Mouse (Mus musculus): ENCODE results near the gene Gm17617. TPM values are rescaled to one million over a fixed set of nuclear protein-coding genes. Genes with fewer than 3 reads are reported as not detected.

Gene Gm17617
- polyA plus RNA-seq, 1 experiment from 2014 or later, result not detected

- 0 out of 2 replicates have a peak, but pooled peaks cover 3% of the 10 kb centered on the region for H3K9me3 ChIP-seq (replicated peaks)
- no peak overlapping the region for H3K4me2 ChIP-seq
- H3K36me3 ChIP-seq (ENCODE audit: poor library complexity, severe bottlenecking), result no peaks in the 10 kb centered on the region
- H3K27ac ChIP-seq, result 0 out of 2 replicates have a peak overlapping the region, but pooled peaks have one; percentile 25
- no peaks in the 10 kb centered on the region for H3K27me3 ChIP-seq
- no peak overlapping the region for H3K4me3 ChIP-seq
- H3K9ac ChIP-seq, result no peak overlapping the region
- 97% methylated on average over 5 of the region's 5 CpGs for WGBS
- no peak for ATAC-seq
- peaks cover 26% of the 10 kb centered on the region for H3K4me1 ChIP-seq
Measured at GRCm38 (mm10) chr13:55168255-55168654, 34.9 kb upstream of the Gm17617 start.

DNA sequence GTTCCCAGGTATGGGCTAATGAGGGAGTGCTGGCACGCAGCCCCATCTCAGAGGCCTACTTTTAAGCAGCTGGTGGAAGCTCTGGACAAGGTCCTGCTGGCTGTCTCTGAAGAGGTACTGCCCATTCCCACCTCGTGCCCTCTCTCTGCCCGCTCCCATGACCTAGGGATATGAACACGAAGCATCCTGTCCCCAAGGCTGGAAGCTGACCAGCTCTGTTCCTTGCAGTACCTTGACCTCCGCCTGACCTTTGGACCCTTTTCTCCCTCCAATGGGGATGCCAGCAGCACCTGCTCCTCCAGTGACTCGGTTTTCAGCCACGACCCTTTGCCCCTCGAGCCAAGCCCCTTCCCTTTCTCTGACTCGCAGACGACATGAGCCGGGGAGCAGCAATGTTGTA is 34.5 kb upstream of the Gm17617 start:
- Histone ChIP-seq H3K4me2 (no peak overlapping the region), H3K4me1 (peaks cover 26% of the 10 kb centered on the region), H3K9ac (no peak overlapping the region), H3K36me3 (ENCODE audit: poor library complexity, severe bottlenecking) (no peaks in the 10 kb centered on the region), H3K27ac (no peak overlapping the region), H3K27me3 (no peaks in the 10 kb centered on the region), H3K9me3 (replicated peaks) (0 out of 2 replicates have a peak, but pooled peaks cover 3% of the 10 kb centered on the region), H3K4me3 (no peak overlapping the region)
- ATAC-seq, result no peak
- WGBS, result 81% methylated on average over 11 of the region's 11 CpGs

DNA sequence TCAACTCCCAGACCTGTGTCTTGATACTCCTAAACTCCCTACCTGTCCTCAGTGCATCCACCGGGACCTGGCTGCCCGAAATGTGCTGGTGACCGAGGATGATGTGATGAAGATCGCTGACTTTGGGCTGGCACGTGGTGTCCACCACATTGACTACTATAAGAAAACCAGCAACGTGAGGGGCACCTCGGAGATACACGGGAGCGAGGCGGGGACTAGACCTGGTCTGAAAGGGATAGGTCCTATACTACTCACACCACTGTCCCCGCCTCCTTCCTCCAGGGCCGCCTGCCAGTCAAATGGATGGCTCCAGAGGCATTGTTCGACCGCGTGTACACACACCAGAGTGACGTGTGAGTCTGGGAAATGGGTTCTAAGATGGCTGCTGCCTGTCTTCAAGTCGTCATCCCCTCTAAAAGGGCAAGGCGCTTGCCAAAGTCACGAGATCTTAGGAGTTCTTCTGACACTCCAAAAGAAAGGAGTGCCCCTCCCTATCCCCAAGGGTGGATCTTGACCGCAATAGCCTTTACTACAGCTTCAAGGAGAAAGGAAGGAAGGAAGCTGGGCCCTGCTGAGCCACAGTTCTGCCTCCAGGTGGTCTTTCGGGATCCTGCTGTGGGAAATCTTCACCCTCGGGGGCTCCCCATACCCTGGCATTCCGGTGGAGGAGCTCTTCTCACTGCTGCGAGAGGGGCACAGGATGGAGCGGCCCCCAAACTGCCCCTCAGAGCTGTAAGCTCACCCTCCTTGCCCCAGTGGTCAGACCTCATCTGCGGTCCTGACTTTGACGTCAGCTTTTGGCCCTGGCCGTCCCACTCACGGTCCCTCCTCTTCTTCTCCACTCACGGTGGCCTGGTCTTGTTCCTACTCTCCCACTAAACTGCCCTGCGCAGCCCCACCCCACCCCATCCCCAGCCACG is 33.7 kb upstream of the Gm17617 start:
- H3K27me3 ChIP-seq, result no peaks in the 10 kb centered on the region
- ATAC-seq, result no peak

DNA sequence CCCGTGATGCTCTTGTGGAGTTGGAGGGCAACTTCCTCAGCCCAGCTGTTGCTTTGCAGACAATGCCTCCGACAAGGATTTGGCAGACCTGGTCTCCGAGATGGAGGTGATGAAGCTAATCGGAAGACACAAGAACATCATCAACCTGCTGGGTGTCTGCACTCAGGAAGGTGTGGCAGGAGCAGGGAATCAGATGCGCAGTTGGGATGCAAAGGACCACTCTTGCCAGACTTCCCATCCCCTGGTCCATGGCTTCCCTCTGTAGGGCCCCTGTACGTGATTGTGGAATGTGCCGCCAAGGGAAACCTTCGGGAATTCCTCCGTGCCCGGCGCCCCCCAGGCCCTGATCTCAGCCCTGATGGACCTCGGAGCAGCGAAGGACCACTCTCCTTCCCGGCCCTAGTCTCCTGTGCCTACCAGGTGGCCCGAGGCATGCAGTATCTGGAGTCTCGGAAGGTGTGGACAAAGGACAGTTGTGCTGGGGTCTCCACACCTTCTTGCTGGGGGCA is 32.5 kb upstream of the Gm17617 start:
- 90% methylated on average over 16 of the region's 16 CpGs for WGBS
- 0 out of 2 replicates have a peak, but pooled peaks cover 3% of the 10 kb centered on the region for H3K9me3 ChIP-seq (replicated peaks)
- H3K4me1 ChIP-seq, result peaks cover 10% of the 10 kb centered on the region
- ATAC-seq, result no peak
- no peak overlapping the region for H3K27ac ChIP-seq
- no peaks in the 10 kb centered on the region for H3K27me3 ChIP-seq
- no peak overlapping the region for H3K4me3 ChIP-seq
- no peak overlapping the region for H3K4me2 ChIP-seq
- H3K9ac ChIP-seq, result no peak overlapping the region
- no peaks in the 10 kb centered on the region for H3K36me3 ChIP-seq (ENCODE audit: poor library complexity, severe bottlenecking)

More for the DNA sequence above, 33.7 kb upstream of the Gm17617 start:
- Histone ChIP-seq H3K27ac (no peak overlapping the region), H3K9ac (no peak overlapping the region), H3K9me3 (replicated peaks) (0 out of 2 replicates have a peak, but pooled peaks cover 3% of the 10 kb centered on the region), H3K4me2 (no peak overlapping the region), H3K4me1 (peaks cover 21% of the 10 kb centered on the region), H3K4me3 (no peak overlapping the region), H3K36me3 (ENCODE audit: poor library complexity, severe bottlenecking) (no peaks in the 10 kb centered on the region)
- WGBS, result 86% methylated on average over 32 of the region's 32 CpGs

GRCm38 (mm10) chr13:55163553-55163952 is 30.2 kb upstream of the Gm17617 start:
- Histone ChIP-seq H3K27ac (no peak overlapping the region), H3K4me1 (peaks cover under 1% of the 10 kb centered on the region; the same call in 1 of the 2 replicates), H3K27me3 (no peaks in the 10 kb centered on the region), H3K9ac (no peak overlapping the region), H3K36me3 (ENCODE audit: poor library complexity, severe bottlenecking) (no peaks in the 10 kb centered on the region), H3K4me2 (no peak overlapping the region), H3K9me3 (replicated peaks) (no peaks in the 10 kb centered on the region), H3K4me3 (no peak overlapping the region)
- 67% methylated on average over 5 of the region's 5 CpGs for WGBS
- ATAC-seq, result no peak

GRCm38 (mm10) chr13:55162365-55162764 is 29.0 kb upstream of the Gm17617 start:
- ATAC-seq, result no peak
- WGBS, result 68% methylated on average over 7 of the region's 7 CpGs
- no peak overlapping the region for H3K9ac ChIP-seq
- H3K27me3 ChIP-seq, result no peaks in the 10 kb centered on the region
- no peaks in the 10 kb centered on the region for H3K4me1 ChIP-seq
- no peaks in the 10 kb centered on the region for H3K9me3 ChIP-seq (replicated peaks)
- no peak overlapping the region for H3K27ac ChIP-seq
- H3K4me3 ChIP-seq, result no peak overlapping the region
- no peak overlapping the region for H3K4me2 ChIP-seq
- no peaks in the 10 kb centered on the region for H3K36me3 ChIP-seq (ENCODE audit: poor library complexity, severe bottlenecking)

DNA sequence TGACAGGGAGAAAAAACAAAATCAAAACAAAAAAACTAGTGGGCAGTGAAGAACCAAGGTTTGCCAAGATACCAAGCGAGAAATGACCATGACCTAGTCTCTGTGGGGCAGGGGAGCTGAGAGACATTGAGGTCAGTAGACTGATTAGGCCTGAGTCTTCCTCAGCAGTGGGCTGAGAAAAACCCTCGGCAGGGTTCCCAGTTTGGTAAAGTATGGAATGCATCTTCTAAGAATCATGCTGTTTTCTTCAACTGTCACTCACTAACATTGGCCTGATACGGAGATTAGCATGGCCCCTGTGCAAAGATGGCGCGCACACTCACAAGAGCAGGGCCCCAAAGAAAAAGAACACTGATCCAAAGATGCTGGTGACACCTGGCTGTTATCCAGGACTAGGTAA is 20.6 kb upstream of the Gm17617 start:
- no peaks in the 10 kb centered on the region for H3K36me3 ChIP-seq (ENCODE audit: poor library complexity, severe bottlenecking)
- H3K9me3 ChIP-seq (replicated peaks), result no peaks in the 10 kb centered on the region
- H3K27me3 ChIP-seq, result peaks cover 36% of the 10 kb centered on the region
- peaks cover 10% of the 10 kb centered on the region for H3K4me1 ChIP-seq
- WGBS, result 89% methylated on average over 5 of the region's 5 CpGs
- no peak overlapping the region for H3K4me3 ChIP-seq
- no peak overlapping the region for H3K4me2 ChIP-seq
- no peak overlapping the region for H3K9ac ChIP-seq
- no peak overlapping the region for H3K27ac ChIP-seq
- no peak for ATAC-seq

DNA sequence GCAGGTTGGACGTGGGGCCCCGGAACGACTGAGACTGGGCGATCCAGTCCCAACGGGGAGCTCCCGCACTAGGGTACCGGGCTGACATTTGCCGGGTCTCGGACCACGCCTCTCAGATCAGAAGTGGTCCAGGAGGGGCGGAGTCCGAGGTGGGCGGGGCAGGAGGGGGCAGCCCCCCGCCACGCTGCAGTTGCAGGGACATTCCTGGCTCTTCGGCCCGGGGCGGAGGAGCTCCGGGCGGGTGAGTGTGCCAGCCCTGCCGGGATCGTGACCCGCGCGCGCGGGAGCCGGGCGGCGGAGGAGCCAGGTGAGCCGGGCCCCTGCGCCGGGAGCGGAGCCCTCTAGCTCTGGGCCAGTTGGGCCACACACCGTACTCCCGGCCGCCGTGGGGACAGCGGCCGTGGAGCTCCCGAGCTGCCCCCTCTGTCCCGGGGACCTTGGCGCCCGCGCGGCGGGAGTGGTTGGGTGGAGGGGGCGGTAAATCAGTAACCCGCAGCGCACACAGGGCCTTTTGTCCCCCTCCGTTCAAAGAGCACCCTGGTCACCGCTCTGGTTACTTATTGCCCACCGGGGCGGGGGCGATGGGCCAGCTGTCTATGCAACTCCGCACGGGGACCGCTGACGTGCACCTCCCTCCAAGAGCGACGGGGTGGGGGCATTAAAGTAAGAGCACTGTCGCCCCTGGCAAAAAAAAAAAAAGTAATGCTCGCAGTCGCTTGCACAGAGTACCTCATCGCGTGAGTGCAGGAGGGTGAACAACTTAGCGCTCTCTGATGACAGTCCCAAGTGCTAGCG is 19.5 kb upstream of the Gm17617 start, which contains the start of gene Fgfr4:
TSS of gene Fgfr4 (plus strand) at position 20 of the 795 bp plus-strand sequence.
- peak within 1 kb of the TSS; percentile 98 for H3K4me2 ChIP-seq
- ATAC-seq, result peak; percentile 41; the same call in 1 of the 2 replicates
- WGBS, result 1% methylated on average over 68 of the region's 68 CpGs
- H3K9ac ChIP-seq, result peak within 1 kb of the TSS; percentile 63
- no peak within 1 kb of the TSS for H3K27ac ChIP-seq
- H3K27me3 ChIP-seq, result peaks cover 36% of the 10 kb centered on the region
- H3K4me1 ChIP-seq, result peaks cover 10% of the 10 kb centered on the region
- H3K4me3 ChIP-seq, result peak within 1 kb of the TSS; percentile 53
- no peaks in the 10 kb centered on the region for H3K9me3 ChIP-seq (replicated peaks)
- no peaks in the 10 kb centered on the region for H3K36me3 ChIP-seq (ENCODE audit: poor library complexity, severe bottlenecking)

DNA sequence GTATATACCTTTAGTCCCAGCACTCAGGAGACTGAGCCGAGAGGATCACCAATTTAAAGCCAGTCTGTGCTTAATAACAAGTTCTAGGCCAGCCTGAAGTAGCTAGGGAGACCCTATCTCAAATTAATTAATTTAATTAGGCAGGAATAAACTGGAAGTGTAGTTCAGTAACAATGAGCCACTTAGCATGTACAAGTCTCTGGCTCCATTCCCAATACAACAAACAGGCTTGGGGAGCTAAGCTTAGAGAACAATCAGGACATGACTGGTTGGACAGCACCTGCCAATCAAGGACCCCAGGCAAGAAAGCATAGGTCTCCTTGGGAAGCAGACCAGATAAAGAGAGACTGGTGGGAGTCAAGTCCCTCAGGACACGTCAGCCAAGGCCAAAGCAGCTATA is 6.9 kb upstream of the Gm17617 start:
- Histone ChIP-seq H3K4me3 (no peak overlapping the region), H3K9ac (no peak overlapping the region), H3K36me3 (ENCODE audit: poor library complexity, severe bottlenecking) (no peaks in the 10 kb centered on the region), H3K4me2 (no peak overlapping the region), H3K27me3 (no peaks in the 10 kb centered on the region), H3K27ac (no peak overlapping the region), H3K9me3 (replicated peaks) (no peaks in the 10 kb centered on the region), H3K4me1 (peaks cover 5% of the 10 kb centered on the region; the same call in 1 of the 2 replicates)
- no peak for ATAC-seq
- 40% methylated on average over 2 of the region's 2 CpGs for WGBS

GRCm38 (mm10) chr13:55135382-55135781 is 2.0 kb upstream of the Gm17617 start:
- Histone ChIP-seq H3K4me1 (peaks cover 6% of the 10 kb centered on the region; the same call in 1 of the 2 replicates), H3K27me3 (no peaks in the 10 kb centered on the region), H3K27ac (no peak overlapping the region), H3K4me3 (no peak overlapping the region), H3K9me3 (replicated peaks) (no peaks in the 10 kb centered on the region), H3K4me2 (no peak overlapping the region), H3K36me3 (ENCODE audit: poor library complexity, severe bottlenecking) (peaks cover 42% of the 10 kb centered on the region), H3K9ac (no peak overlapping the region)
- ATAC-seq, result no peak
- WGBS, result 7% methylated on average over 5 of the region's 5 CpGs

DNA sequence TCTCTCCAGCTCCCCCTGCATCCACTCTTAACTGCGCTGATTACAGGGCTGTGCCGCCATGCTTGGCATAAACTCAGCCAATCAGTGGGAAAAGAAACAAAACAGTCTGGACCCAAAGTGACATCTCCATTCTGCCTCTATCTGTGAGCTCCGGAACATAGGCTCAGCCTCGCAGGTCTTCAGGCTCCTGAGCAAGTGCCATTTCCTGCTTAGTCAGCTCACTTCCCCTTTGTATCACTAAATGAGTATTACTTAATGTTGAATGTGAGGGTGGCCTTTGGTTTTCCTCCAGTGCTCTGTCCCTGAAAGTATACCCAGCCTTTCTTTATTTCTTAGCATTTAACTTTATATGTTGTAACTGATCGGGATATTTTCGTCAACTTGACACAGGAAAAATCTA is 8.4 kb downstream of the Gm17617 start:
- Histone ChIP-seq H3K27ac (no peak overlapping the region), H3K4me3 (no peak overlapping the region), H3K4me2 (no peak overlapping the region), H3K9ac (no peak overlapping the region), H3K36me3 (ENCODE audit: poor library complexity, severe bottlenecking) (peaks cover 64% of the 10 kb centered on the region), H3K27me3 (no peaks in the 10 kb centered on the region), H3K9me3 (replicated peaks) (no peaks in the 10 kb centered on the region), H3K4me1 (no peaks in the 10 kb centered on the region)
- 93% methylated on average over 6 of the region's 6 CpGs for WGBS
- no peak for ATAC-seq

DNA sequence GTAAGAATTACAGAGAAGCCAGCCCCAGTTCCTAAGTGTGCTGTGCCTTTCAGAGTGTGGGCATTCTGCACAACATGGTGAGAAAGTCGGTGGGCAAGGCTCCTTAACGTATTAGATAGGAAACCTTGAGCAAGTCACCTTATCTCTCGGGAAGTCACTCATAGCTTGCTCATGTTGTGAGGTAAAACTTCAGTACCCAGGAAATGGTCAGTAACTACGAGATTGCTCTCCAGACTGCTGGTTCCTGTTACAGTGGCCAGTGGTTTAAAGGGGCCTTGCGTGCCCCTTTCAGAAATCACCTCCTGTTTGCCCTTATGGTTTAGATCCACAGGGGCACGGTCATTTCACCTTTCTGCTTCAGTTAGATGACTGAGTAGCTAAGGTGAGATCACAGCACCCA is 19.0 kb downstream of the Gm17617 start:
- 87% methylated on average over 6 of the region's 6 CpGs for WGBS
- no peak for ATAC-seq
- Histone ChIP-seq H3K9ac (no peak overlapping the region), H3K27ac (no peak overlapping the region), H3K9me3 (replicated peaks) (no peaks in the 10 kb centered on the region), H3K4me2 (no peak overlapping the region), H3K4me1 (no peaks in the 10 kb centered on the region), H3K36me3 (ENCODE audit: poor library complexity, severe bottlenecking) (peaks cover 55% of the 10 kb centered on the region), H3K27me3 (no peaks in the 10 kb centered on the region), H3K4me3 (no peak overlapping the region)

All from forebrain, embryonic 13.5 days (tissue).